Mouse (Mus musculus): Measurements from ENCODE around the gene Rpn1. TPM values are rescaled to one million over a fixed set of nuclear protein-coding genes. Genes with fewer than 3 reads are reported as not detected.

The Rpn1 gene
- polyA plus RNA-seq, 1 experiment from 2014 or later = 112 TPM

DNA sequence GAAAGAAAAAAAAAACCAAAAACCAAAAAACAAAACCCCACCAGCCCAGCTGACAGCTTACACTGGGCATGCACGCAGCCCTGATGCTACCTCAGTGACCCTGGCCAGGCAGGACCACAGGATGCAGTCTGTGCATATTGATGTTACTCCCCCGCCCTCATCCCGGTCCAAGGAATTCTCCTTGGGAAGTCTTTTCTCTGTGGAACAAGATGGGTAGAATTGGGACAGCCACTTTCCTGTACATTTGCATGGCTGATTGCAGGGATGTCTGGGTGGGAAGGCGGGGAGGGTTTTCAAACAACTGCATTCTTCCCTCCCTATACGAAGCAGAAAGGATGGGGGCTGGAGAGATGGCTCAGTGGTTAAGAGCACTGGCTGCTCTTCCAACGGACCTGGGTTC, 68.7 kb downstream of the Rpn1 start:
- TF ChIP-seq CTCF (IDR thresholded peaks at IDR 0.05; ENCODE audit: low read depth) = no peak
- no peak for TF ChIP-seq EP300 (IDR thresholded peaks at IDR 0.05; ENCODE audit: low read depth)
- no peak overlapping the region for H3K9ac ChIP-seq (replicated peaks)
- no peak overlapping the region for H3K4me2 ChIP-seq (ENCODE audit: low read depth, low read length)
- ATAC-seq (no peak), DNase-seq (no peak)
- WGBS (ENCODE audit: insufficient replicate concordance) = 63% methylated on average over 6 of the region's 6 CpGs
- H3K27ac ChIP-seq (ENCODE audit: low read depth) = no peak overlapping the region
- H3K9me3 ChIP-seq (ENCODE audit: low read length) = no peaks in the 10 kb centered on the region
- H3K4me1 ChIP-seq (ENCODE audit: insufficient read depth) = no peaks in the 10 kb centered on the region
- no peak overlapping the region for H3K4me3 ChIP-seq (ENCODE audit: low read depth, low read length)
- H3K27me3 ChIP-seq (ENCODE audit: insufficient read depth, low read length) = no peaks in the 10 kb centered on the region
- no peaks in the 10 kb centered on the region for H3K36me3 ChIP-seq (replicated peaks; ENCODE audit: insufficient read depth, low read length)

Small RNAs within 50 kb of the gene (microRNA-seq; reads per million reads assigned to microRNA genes)
- not detected for gene Mir6376

Other genes starting within 250 kb of the Rpn1 start
- gene Gm45140, start 248.7 kb upstream of the Rpn1 start, polyA plus RNA-seq (2015; fragmentation: Nextera tagmentation; extraction: Ambion mirVana) = 2.8 and 3.2 TPM in 2 replicates
- gene Isy1, start 245.7 kb upstream of the Rpn1 start, polyA plus RNA-seq (2015; fragmentation: Nextera tagmentation; extraction: Ambion mirVana) = 19.7 and 19.8 TPM in 2 replicates
- gene Cnbp, start 233.4 kb upstream of the Rpn1 start, polyA plus RNA-seq (2015; fragmentation: Nextera tagmentation; extraction: Ambion mirVana) = 445 and 452 TPM in 2 replicates
- 30.4 and 35.3 TPM in 2 replicates for gene Copg1, start 196.7 kb upstream of the Rpn1 start, polyA plus RNA-seq (2015; fragmentation: Nextera tagmentation; extraction: Ambion mirVana)
- 12.4 and 12.5 TPM in 2 replicates for gene Hmces, start 170.5 kb upstream of the Rpn1 start, polyA plus RNA-seq (2015; fragmentation: Nextera tagmentation; extraction: Ambion mirVana)
- gene H1fx, start 102.8 kb upstream of the Rpn1 start, polyA plus RNA-seq (2015; fragmentation: Nextera tagmentation; extraction: Ambion mirVana) = 2.0 and 2.5 TPM in 2 replicates
- gene Rab7, start 39.2 kb upstream of the Rpn1 start, polyA plus RNA-seq (2015; fragmentation: Nextera tagmentation; extraction: Ambion mirVana) = 110 and 111 TPM in 2 replicates
- gene Gata2, start 109.4 kb downstream of the Rpn1 start, polyA plus RNA-seq (2015; fragmentation: Nextera tagmentation; extraction: Ambion mirVana) = 4.1 and 4.4 TPM in 2 replicates
- gene Dnajb8, start 137.8 kb downstream of the Rpn1 start, polyA plus RNA-seq (2015; fragmentation: Nextera tagmentation; extraction: Ambion mirVana) = not detected in 2 replicates